Mouse (Mus musculus): ENCODE results near the gene Mcrs1.

- TF ChIP-seq SRF (IDR thresholded peaks at IDR 0.05; ENCODE audit: control insufficient read depth, insufficient read length, low read depth) (no peak), POLR2A (IDR thresholded peaks at IDR 0.05; ENCODE audit: insufficient read length, low read depth) (no peak)
Measured at GRCm38 (mm10) chr15:99222794-99223584, 28.8 kb downstream of the Mcrs1 start.
